Mouse (Mus musculus): ENCODE data around the gene Bud23.
"Not testable (repeated sequence)": the region's sequence is repeated elsewhere in the genome, so short reads cannot be mapped to it uniquely, and the experiment has no call there.

Bud23 gene

GRCm38 (mm10) chr5:135064909-135065446 lies at the start of gene Bud23:
Gene Bud23 (minus strand): TSS chr5:135064959.
- not testable (repeated sequence) for DNase-seq (ENCODE audit: low spot score in 2 of 2)

- DNase-seq (ENCODE audit: low spot score in 2 of 2), result no peak
These were observed 49.0 kb upstream of the Bud23 start for GRCm38 (mm10) chr5:135113782-135114181.

- DNase-seq (ENCODE audit: low spot score in 2 of 2), result no peak
These were observed 45.2 kb upstream of the Bud23 start for GRCm38 (mm10) chr5:135109976-135110375.

GRCm38 (mm10) chr5:135109426-135109825 lies 44.7 kb upstream of the Bud23 start:
- DNase-seq (ENCODE audit: low spot score in 2 of 2), result no peak

GRCm38 (mm10) chr5:135109017-135109416 lies 44.3 kb upstream of the Bud23 start:
- no peak for DNase-seq (ENCODE audit: low spot score in 2 of 2)

- DNase-seq (ENCODE audit: low spot score in 2 of 2), result peak; percentile 4 to 10
These were observed 43.1 kb upstream of the Bud23 start for GRCm38 (mm10) chr5:135107521-135108501.

- DNase-seq (ENCODE audit: low spot score in 2 of 2), result peak; percentile 62 to 71
These were observed 42.0 kb upstream of the Bud23 start for GRCm38 (mm10) chr5:135106758-135107256.

- DNase-seq (ENCODE audit: low spot score in 2 of 2), result no peak
These were observed 39.4 kb upstream of the Bud23 start for GRCm38 (mm10) chr5:135103999-135104660.

GRCm38 (mm10) chr5:135100981-135101380 lies 36.2 kb upstream of the Bud23 start:
- DNase-seq (ENCODE audit: low spot score in 2 of 2), result no peak

- no peak for DNase-seq (ENCODE audit: low spot score in 2 of 2)
These were observed 24.9 kb upstream of the Bud23 start, which contains the start of gene Mlxipl for GRCm38 (mm10) chr5:135089653-135090052. Gene Mlxipl (plus strand): TSS chr5:135089890.

- DNase-seq (ENCODE audit: low spot score in 2 of 2), result no peak
These were observed 22.1 kb upstream of the Bud23 start for GRCm38 (mm10) chr5:135086871-135087270.

GRCm38 (mm10) chr5:135080539-135080938 lies 15.8 kb upstream of the Bud23 start:
- no peak for DNase-seq (ENCODE audit: low spot score in 2 of 2)

- DNase-seq (ENCODE audit: low spot score in 2 of 2), result no peak
These were observed 14.8 kb upstream of the Bud23 start for GRCm38 (mm10) chr5:135079578-135079977.

GRCm38 (mm10) chr5:135078482-135078810 lies 13.7 kb upstream of the Bud23 start:
- DNase-seq (ENCODE audit: low spot score in 2 of 2), result no peak

GRCm38 (mm10) chr5:135077564-135078481 lies 13.1 kb upstream of the Bud23 start, which contains the start of gene Vps37d:
Gene Vps37d (minus strand): TSS chr5:135078266.
- DNase-seq (ENCODE audit: low spot score in 2 of 2), result peak; percentile 79 to 83

- DNase-seq (ENCODE audit: low spot score in 2 of 2), result no peak
These were observed 12.3 kb upstream of the Bud23 start for GRCm38 (mm10) chr5:135076931-135077505.

GRCm38 (mm10) chr5:135076368-135076767 lies 11.6 kb upstream of the Bud23 start:
- no peak for DNase-seq (ENCODE audit: low spot score in 2 of 2)

- no peak for DNase-seq (ENCODE audit: low spot score in 2 of 2)
These were observed 10.9 kb upstream of the Bud23 start for GRCm38 (mm10) chr5:135075655-135076054.

- no peak for DNase-seq (ENCODE audit: low spot score in 2 of 2)
These were observed 8.8 kb upstream of the Bud23 start for GRCm38 (mm10) chr5:135073349-135074150.

- no peak for DNase-seq (ENCODE audit: low spot score in 2 of 2)
These were observed 8.0 kb upstream of the Bud23 start for GRCm38 (mm10) chr5:135072720-135073119.

Data from spleen, postnatal 36 days (tissue).